Mouse (Mus musculus) hindbrain, embryonic 13.5 days (tissue): ENCODE data around the gene Fam102a. TPM values are rescaled to one million over a fixed set of nuclear protein-coding genes. Genes with fewer than 3 reads are reported as not detected.
A peak's percentile ranks its signal among the peaks of the same experiment; 100 is the strongest.

Source experiments
- ATAC-seq: fragments of 200-750 bp; cut with Nextera tagmentation; 2 replicates; pipeline ENCODE4 v1.8.0; 2017; ENCODE audit warnings: moderate TSS enrichment; ENCODE audit not compliant: low FRiP score
- H3K27ac ChIP-seq: fragments of 300-500 bp; sonication (generic); 2 replicates; pipeline ENCODE4 v1.5.1; 2015; ENCODE audit warnings: inconsistent platforms, mild to moderate bottlenecking, moderate library complexity
- H3K27me3 ChIP-seq: fragments of 300-500 bp; sonication (generic); 2 replicates; pipeline ENCODE4 v1.6.1; 2015; ENCODE audit warnings: mild to moderate bottlenecking, inconsistent platforms
- H3K36me3 ChIP-seq: fragments of 300-500 bp; sonication (generic); 2 replicates; pipeline ENCODE4 v1.6.1; 2015; ENCODE audit warnings: mild to moderate bottlenecking, inconsistent platforms
- H3K4me1 ChIP-seq: fragments of 300-500 bp; sonication (generic); replicated peaks from 2 replicates; pipeline ENCODE4 v1.6.1; 2015; ENCODE audit warnings: inconsistent platforms
- H3K4me2 ChIP-seq: fragments of 300-500 bp; sonication (generic); 2 replicates; pipeline ENCODE4 v1.6.1; 2015; ENCODE audit warnings: inconsistent platforms, mild to moderate bottlenecking, moderate library complexity
- H3K4me3 ChIP-seq: fragments of 300-500 bp; sonication (generic); 2 replicates; pipeline ENCODE4 v1.5.1; 2015; ENCODE audit warnings: mild to moderate bottlenecking, inconsistent platforms
- H3K9ac ChIP-seq: fragments of 300-500 bp; sonication (generic); 2 replicates; pipeline ENCODE4 v1.6.1; 2015; ENCODE audit warnings: mild to moderate bottlenecking, inconsistent platforms
- H3K9me3 ChIP-seq: fragments of 300-500 bp; sonication (generic); 2 replicates; pipeline ENCODE4 v1.6.1; 2016; ENCODE audit warnings: inconsistent platforms
- WGBS: fragments of 180-500 bp; shearing (Covaris S2); methylation state at CpG from one replicate; pipeline ENCODE4 v1.1.7; 2015; 5-methylcytosine and 5-hydroxymethylcytosine counted together
- polyA plus RNA-seq: library from polyadenylated mRNA; unstranded; fragments of >200 nt; fragmentation: Nextera tagmentation; extraction: Ambion mirVana; gene quantifications from 2 replicates; pipeline ENCODE4 v1.2.1, GENCODE M21; 2015

Gene Fam102a
- polyA plus RNA-seq, 1 experiment from 2014 or later = 7.1 TPM

GRCm38 (mm10) chr2:32607262-32607947, 72.3 kb downstream of the Fam102a start:
- WGBS = 8% methylated on average over 34 of the region's 34 CpGs
- peak; percentile 50 for ATAC-seq
- no peaks in the 10 kb centered on the region for H3K9me3 ChIP-seq
- peaks cover 19% of the 10 kb centered on the region; the same call in 1 of the 2 replicates for H3K27me3 ChIP-seq
- peaks cover 4% of the 10 kb centered on the region for H3K36me3 ChIP-seq
- H3K4me3 ChIP-seq = peak overlapping the region; percentile 76
- peak overlapping the region; percentile 89 for H3K4me2 ChIP-seq
- H3K4me1 ChIP-seq = peaks cover 38% of the 10 kb centered on the region
- H3K27ac ChIP-seq = no peak overlapping the region
- peak overlapping the region; percentile 85 for H3K9ac ChIP-seq

DNA sequence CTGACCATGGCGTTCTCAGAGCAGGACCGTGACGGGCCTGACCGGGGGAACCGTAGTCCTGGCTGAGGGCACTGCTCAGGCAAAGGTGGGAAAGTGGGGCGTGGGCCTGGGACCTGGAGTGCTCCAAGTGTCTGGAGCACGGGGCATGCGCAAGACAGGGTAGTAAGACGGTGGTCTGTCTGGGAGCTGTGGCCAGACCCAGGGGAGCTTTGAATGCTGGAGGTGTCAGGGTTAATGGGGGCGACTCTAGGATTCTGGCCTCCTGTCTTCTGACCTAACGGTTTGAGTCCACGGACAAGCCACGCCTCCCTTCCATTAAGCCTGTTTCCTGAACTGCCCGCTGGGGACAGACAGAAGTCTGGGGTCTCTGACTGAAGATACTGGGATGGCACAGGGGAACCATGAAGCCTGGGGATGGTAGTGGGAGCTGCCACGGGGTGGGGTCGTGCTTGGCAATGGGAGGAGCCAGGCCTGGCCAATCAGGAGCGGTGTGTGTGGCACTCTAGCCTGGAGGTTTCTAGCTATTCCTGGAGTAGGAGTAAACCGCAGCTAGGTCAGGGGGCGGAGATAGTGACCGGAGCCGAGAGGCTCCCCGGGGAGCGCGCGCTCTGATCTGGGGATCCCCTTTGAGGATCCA, 73.1 kb downstream of the Fam102a start:
- Histone ChIP-seq H3K9ac (peak overlapping the region; percentile 46; the same call in 1 of the 2 replicates), H3K4me2 (peak overlapping the region; percentile 89), H3K36me3 (peaks cover 6% of the 10 kb centered on the region), H3K27ac (no peak overlapping the region), H3K4me1 (peaks cover 34% of the 10 kb centered on the region), H3K9me3 (no peaks in the 10 kb centered on the region), H3K4me3 (peak overlapping the region; percentile 76), H3K27me3 (peaks cover 19% of the 10 kb centered on the region; the same call in 1 of the 2 replicates)
- 10% methylated on average over 25 of the region's 25 CpGs for WGBS
- peak; percentile 22; the same call in 1 of the 2 replicates for ATAC-seq

DNA sequence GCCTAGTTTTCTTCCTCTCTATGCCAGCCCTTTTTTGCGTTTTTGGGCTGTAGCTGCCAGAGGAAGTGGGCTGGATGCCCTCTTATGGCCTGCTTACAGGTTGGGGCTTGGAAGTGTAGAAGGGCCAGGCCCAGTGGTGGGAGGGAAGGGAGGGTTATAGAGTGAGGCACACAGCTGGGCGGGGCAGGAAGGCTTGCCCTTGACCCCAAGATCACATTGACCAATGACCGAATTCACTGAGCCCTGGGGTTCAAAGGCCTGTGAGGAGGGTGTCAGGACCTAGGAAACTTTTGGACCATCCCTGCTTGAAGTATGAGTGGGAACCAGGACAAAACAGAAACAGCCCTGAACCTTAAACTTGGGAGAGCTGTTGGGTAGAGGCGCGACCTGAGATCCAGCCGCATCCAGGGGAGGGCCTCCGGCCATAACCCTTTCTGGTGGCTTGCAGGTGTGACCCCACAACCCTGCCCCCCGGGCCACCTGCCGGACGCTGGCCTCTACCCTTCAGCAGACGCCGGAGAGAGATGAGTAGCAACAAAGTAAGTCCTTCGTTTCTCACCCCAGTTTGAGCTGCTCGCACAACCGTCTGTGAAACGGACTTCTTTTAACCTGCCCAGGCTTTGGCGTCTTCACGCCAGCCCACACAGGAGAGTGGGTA, 73.8 kb downstream of the Fam102a start:
- Histone ChIP-seq H3K4me2 (peak overlapping the region; percentile 89), H3K36me3 (peaks cover 9% of the 10 kb centered on the region), H3K9ac (peak overlapping the region; percentile 46; the same call in 1 of the 2 replicates), H3K4me1 (peaks cover 34% of the 10 kb centered on the region), H3K27ac (no peak overlapping the region), H3K27me3 (peaks cover 19% of the 10 kb centered on the region; the same call in 1 of the 2 replicates), H3K4me3 (peak overlapping the region; percentile 76), H3K9me3 (no peaks in the 10 kb centered on the region)
- no peak for ATAC-seq
- 39% methylated on average over 18 of the region's 18 CpGs for WGBS

- ATAC-seq = no peak
Measured at GRCm38 (mm10) chr2:32610610-32611229, 75.6 kb downstream of the Fam102a start.

GRCm38 (mm10) chr2:32612274-32612673, 77.1 kb downstream of the Fam102a start:
- WGBS = 69% methylated on average over 26 of the region's 26 CpGs
- Histone ChIP-seq H3K4me1 (peaks cover 28% of the 10 kb centered on the region), H3K4me2 (no peak overlapping the region), H3K4me3 (no peak overlapping the region), H3K27me3 (peaks cover 12% of the 10 kb centered on the region; the same call in 1 of the 2 replicates), H3K9ac (no peak overlapping the region), H3K9me3 (no peaks in the 10 kb centered on the region), H3K36me3 (peaks cover 20% of the 10 kb centered on the region), H3K27ac (no peak overlapping the region)
- no peak for ATAC-seq

More at GRCm38 (mm10) chr2:32610610-32611229, 75.6 kb downstream of the Fam102a start:
- 18% methylated on average over 23 of the region's 23 CpGs for WGBS
- Histone ChIP-seq H3K4me1 (peaks cover 34% of the 10 kb centered on the region), H3K9ac (no peak overlapping the region), H3K4me2 (peak overlapping the region; percentile 43), H3K27ac (no peak overlapping the region), H3K4me3 (peak overlapping the region; percentile 20; the same call in 1 of the 2 replicates), H3K9me3 (no peaks in the 10 kb centered on the region), H3K27me3 (peaks cover 17% of the 10 kb centered on the region; the same call in 1 of the 2 replicates), H3K36me3 (peaks cover 20% of the 10 kb centered on the region)

- Histone ChIP-seq H3K9me3 (no peaks in the 10 kb centered on the region), H3K9ac (no peak overlapping the region), H3K4me1 (peaks cover 43% of the 10 kb centered on the region), H3K36me3 (peaks cover 23% of the 10 kb centered on the region), H3K27ac (no peak overlapping the region), H3K27me3 (no peaks in the 10 kb centered on the region), H3K4me2 (no peak overlapping the region), H3K4me3 (no peak overlapping the region)
- no peak for ATAC-seq
- WGBS = 82% methylated on average over 1 of the region's 1 CpGs
Measured at GRCm38 (mm10) chr2:32617109-32617508, 82.0 kb downstream of the Fam102a start.

- H3K27me3 ChIP-seq = no peaks in the 10 kb centered on the region
- no peak overlapping the region for H3K4me3 ChIP-seq
- 89% methylated on average over 4 of the region's 4 CpGs for WGBS
- H3K27ac ChIP-seq = no peak overlapping the region
- H3K36me3 ChIP-seq = peaks cover 19% of the 10 kb centered on the region
- ATAC-seq = no peak
- no peak overlapping the region for H3K4me2 ChIP-seq
- H3K9me3 ChIP-seq = no peaks in the 10 kb centered on the region
- H3K9ac ChIP-seq = no peak overlapping the region
- peaks cover 44% of the 10 kb centered on the region for H3K4me1 ChIP-seq
Measured at GRCm38 (mm10) chr2:32617601-32618000, 82.5 kb downstream of the Fam102a start.

- Histone ChIP-seq H3K4me3 (no peak overlapping the region), H3K27me3 (no peaks in the 10 kb centered on the region), H3K9me3 (no peaks in the 10 kb centered on the region), H3K4me2 (no peak overlapping the region), H3K4me1 (peaks cover 44% of the 10 kb centered on the region), H3K36me3 (peaks cover 19% of the 10 kb centered on the region), H3K9ac (no peak overlapping the region), H3K27ac (no peak overlapping the region)
- 60% methylated on average over 9 of the region's 9 CpGs for WGBS
- no peak for ATAC-seq
Measured at GRCm38 (mm10) chr2:32618051-32618450, 82.9 kb downstream of the Fam102a start.

Other genes starting within 250 kb of the Fam102a start
- 25.6 and 26.5 TPM in 2 replicates for gene Golga2, start 247.9 kb upstream of the Fam102a start, polyA plus RNA-seq
- 437 and 458 TPM in 2 replicates for gene Swi5, start 247.3 kb upstream of the Fam102a start, polyA plus RNA-seq
- 52.4 and 53.7 TPM in 2 replicates for gene Ciz1, start 183.0 kb upstream of the Fam102a start, polyA plus RNA-seq
- gene Dnm1, start 182.0 kb upstream of the Fam102a start, polyA plus RNA-seq = 42.7 and 44.3 TPM in 2 replicates
- 103 and 108 TPM in 2 replicates for gene 1110008P14Rik, start 153.4 kb upstream of the Fam102a start, polyA plus RNA-seq
- gene Lcn2, start 147.1 kb upstream of the Fam102a start, polyA plus RNA-seq = 1.0 TPM in 1 of 2 replicates, not detected in the other
- gene Ptges2, start 139.4 kb upstream of the Fam102a start, polyA plus RNA-seq = 41.2 and 41.3 TPM in 2 replicates
- 5.1 and 5.9 TPM in 2 replicates for gene Naif1, start 84.9 kb upstream of the Fam102a start, polyA plus RNA-seq
- 46.2 and 50.1 TPM in 2 replicates for gene Slc25a25, start 83.9 kb upstream of the Fam102a start, polyA plus RNA-seq
- 142 and 145 TPM in 2 replicates for gene Dpm2, start 35.5 kb downstream of the Fam102a start, polyA plus RNA-seq
- gene Pip5kl1, start 39.5 kb downstream of the Fam102a start, polyA plus RNA-seq = 9.0 and 9.6 TPM in 2 replicates
- 0.53 and 0.56 TPM in 2 replicates for gene 9430097D07Rik, start 40.4 kb downstream of the Fam102a start, polyA plus RNA-seq
- gene St6galnac4, start 51.8 kb downstream of the Fam102a start, polyA plus RNA-seq = 22.8 and 23.4 TPM in 2 replicates
- gene St6galnac6, start 64.4 kb downstream of the Fam102a start, polyA plus RNA-seq = 13.1 and 13.5 TPM in 2 replicates
- gene Ak1, start 86.4 kb downstream of the Fam102a start, polyA plus RNA-seq = 68.9 and 71.5 TPM in 2 replicates
- 29.0 and 29.2 TPM in 2 replicates for gene Eng, start 111.3 kb downstream of the Fam102a start, polyA plus RNA-seq
- 14.5 and 16.4 TPM in 2 replicates for gene Fpgs, start 168.8 kb downstream of the Fam102a start, polyA plus RNA-seq
- gene Cdk9, start 177.7 kb downstream of the Fam102a start, polyA plus RNA-seq = 74.9 and 81.9 TPM in 2 replicates
- 41.8 and 50.5 TPM in 2 replicates for gene Sh2d3c, start 185.7 kb downstream of the Fam102a start, polyA plus RNA-seq
- gene 6330409D20Rik, start 205.7 kb downstream of the Fam102a start, polyA plus RNA-seq = 3.3 and 3.7 TPM in 2 replicates
- gene Tor2a, start 221.9 kb downstream of the Fam102a start, polyA plus RNA-seq = 54.2 and 54.4 TPM in 2 replicates
- gene Ttc16, start 240.3 kb downstream of the Fam102a start, polyA plus RNA-seq = 0.56 and 1.8 TPM in 2 replicates
- 4.5 and 5.1 TPM in 2 replicates for gene Ptrh1, start 240.5 kb downstream of the Fam102a start, polyA plus RNA-seq
- 1.0 and 1.5 TPM in 2 replicates for gene Cfap157, start 249.1 kb downstream of the Fam102a start, polyA plus RNA-seq